Mouse (Mus musculus): ENCODE data around the gene Tmem25. TPM values are rescaled to one million over a fixed set of nuclear protein-coding genes. Genes with fewer than 3 reads are reported as not detected.

The Tmem25 gene
- polyA plus RNA-seq, 1 experiment from 2014 or later = 1.2 TPM

DNA sequence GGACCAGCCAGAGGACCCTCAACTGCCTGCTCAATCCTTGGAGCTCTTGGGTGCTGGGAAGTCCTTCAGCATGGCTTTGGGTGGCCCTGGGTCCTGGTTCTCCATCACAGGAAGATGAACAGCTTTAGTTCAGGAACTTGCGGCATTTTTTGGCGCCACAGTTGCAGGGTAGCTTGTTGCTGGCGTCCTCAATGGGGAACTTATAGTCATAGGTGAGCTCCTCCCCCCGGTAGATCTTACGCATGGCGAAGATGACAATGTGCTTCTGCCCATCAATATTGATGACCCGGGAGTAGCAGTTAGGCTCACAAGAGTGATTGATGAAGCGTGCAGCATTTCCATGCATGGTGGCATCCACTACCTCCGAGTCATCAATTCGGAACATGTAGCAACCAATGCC is 8.7 kb upstream of the Tmem25 start:
- 90% methylated on average over 10 of the region's 10 CpGs for WGBS
- Histone ChIP-seq H3K4me2 (no peak overlapping the region), H3K4me3 (no peak overlapping the region), H3K4me1 (0 out of 2 replicates have a peak, but pooled peaks cover 3% of the 10 kb centered on the region), H3K9ac (no peak overlapping the region), H3K27me3 (no peaks in the 10 kb centered on the region), H3K9me3 (no peaks in the 10 kb centered on the region), H3K36me3 (peaks cover 70% of the 10 kb centered on the region), H3K27ac (no peak overlapping the region)
- ATAC-seq (ENCODE audit: borderline replicate concordance, extremely low read depth, low FRiP score, low TSS enrichment) = no peak

GRCm38 (mm10) chr9:44807141-44807540 is 8.0 kb upstream of the Tmem25 start:
- Histone ChIP-seq H3K27ac (no peak overlapping the region), H3K9ac (no peak overlapping the region), H3K4me2 (no peak overlapping the region), H3K4me3 (no peak overlapping the region), H3K4me1 (0 out of 2 replicates have a peak, but pooled peaks cover 3% of the 10 kb centered on the region), H3K36me3 (peaks cover 65% of the 10 kb centered on the region), H3K9me3 (no peaks in the 10 kb centered on the region), H3K27me3 (no peaks in the 10 kb centered on the region)
- no peak for ATAC-seq (ENCODE audit: borderline replicate concordance, extremely low read depth, low FRiP score, low TSS enrichment)
- 60% methylated on average over 5 of the region's 5 CpGs for WGBS

DNA sequence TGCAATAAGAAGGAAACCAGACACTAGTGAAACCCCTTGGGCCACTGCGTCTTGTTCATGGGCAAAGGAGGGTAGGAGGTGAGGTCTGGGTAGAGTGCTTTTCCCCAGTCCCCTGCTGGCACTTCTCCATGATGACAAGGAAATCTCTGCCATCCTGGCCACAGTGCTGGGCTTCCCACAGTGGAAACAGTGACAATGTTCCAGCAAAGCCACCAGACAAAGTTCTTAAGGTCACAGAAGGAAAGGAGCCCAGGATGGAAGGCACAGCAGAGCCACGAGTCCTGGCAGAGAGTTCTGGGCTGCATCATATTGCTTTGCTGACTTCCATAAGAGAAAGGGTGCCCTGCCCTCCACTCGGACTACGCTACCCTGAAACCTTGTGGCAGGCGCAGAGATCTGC is 6.4 kb upstream of the Tmem25 start:
- Histone ChIP-seq H3K27ac (no peak overlapping the region), H3K36me3 (peaks cover 52% of the 10 kb centered on the region), H3K4me1 (0 out of 2 replicates have a peak, but pooled peaks cover 3% of the 10 kb centered on the region), H3K9me3 (no peaks in the 10 kb centered on the region), H3K27me3 (peaks cover 11% of the 10 kb centered on the region), H3K9ac (no peak overlapping the region), H3K4me2 (no peak overlapping the region), H3K4me3 (no peak overlapping the region)
- WGBS = 92% methylated on average over 5 of the region's 5 CpGs
- ATAC-seq (ENCODE audit: borderline replicate concordance, extremely low read depth, low FRiP score, low TSS enrichment) = no peak

DNA sequence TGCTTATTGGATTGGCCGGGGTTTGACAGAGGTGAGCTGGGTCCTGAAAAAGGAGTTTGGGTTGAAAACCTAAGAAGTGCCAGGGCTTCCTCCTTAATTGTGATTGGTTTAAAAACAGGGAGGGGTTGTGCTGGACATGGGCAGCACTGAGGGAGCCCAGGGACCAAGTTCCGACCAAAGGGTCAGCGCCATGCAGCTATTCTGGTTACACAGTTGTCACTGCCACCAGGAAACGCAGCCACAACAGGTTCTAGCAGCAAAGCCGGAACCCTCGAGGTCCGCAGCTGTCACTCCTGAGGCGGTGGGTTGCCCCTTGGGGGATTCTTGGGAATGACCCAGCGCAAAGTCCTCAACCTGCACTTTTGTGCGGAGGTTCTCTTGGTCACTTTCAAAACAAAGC is 5.6 kb upstream of the Tmem25 start:
- Histone ChIP-seq H3K4me1 (peaks cover 5% of the 10 kb centered on the region; the same call in 1 of the 2 replicates), H3K9ac (no peak overlapping the region), H3K27me3 (peaks cover 15% of the 10 kb centered on the region), H3K36me3 (peaks cover 44% of the 10 kb centered on the region), H3K9me3 (no peaks in the 10 kb centered on the region), H3K27ac (no peak overlapping the region), H3K4me3 (no peak overlapping the region), H3K4me2 (no peak overlapping the region)
- no peak for ATAC-seq (ENCODE audit: borderline replicate concordance, extremely low read depth, low FRiP score, low TSS enrichment)
- WGBS = 85% methylated on average over 10 of the region's 10 CpGs

- no peak within 1 kb of the TSS for H3K9ac ChIP-seq
- H3K9me3 ChIP-seq = no peaks in the 10 kb centered on the region
- H3K27ac ChIP-seq = no peak within 1 kb of the TSS
- H3K27me3 ChIP-seq = peaks cover 27% of the 10 kb centered on the region
- H3K4me2 ChIP-seq = no peak within 1 kb of the TSS
- peaks cover 26% of the 10 kb centered on the region for H3K36me3 ChIP-seq
- no peak within 1 kb of the TSS for H3K4me3 ChIP-seq
- no peak for ATAC-seq (ENCODE audit: borderline replicate concordance, extremely low read depth, low FRiP score, low TSS enrichment)
- peaks cover 16% of the 10 kb centered on the region for H3K4me1 ChIP-seq
- WGBS = 42% methylated on average over 4 of the region's 4 CpGs
These were observed 3.8 kb upstream of the Tmem25 start, which contains the start of gene Ttc36 for GRCm38 (mm10) chr9:44802808-44803450. Gene Ttc36, minus strand, starts transcription at chr9:44803072.

- WGBS = 72% methylated on average over 6 of the region's 6 CpGs
- Histone ChIP-seq H3K36me3 (peaks cover 16% of the 10 kb centered on the region), H3K27me3 (peaks cover 32% of the 10 kb centered on the region), H3K9me3 (no peaks in the 10 kb centered on the region), H3K9ac (no peak overlapping the region), H3K4me2 (no peak overlapping the region), H3K4me1 (peaks cover 16% of the 10 kb centered on the region), H3K4me3 (no peak overlapping the region), H3K27ac (no peak overlapping the region)
- ATAC-seq (ENCODE audit: borderline replicate concordance, extremely low read depth, low FRiP score, low TSS enrichment) = no peak
These were observed 2.6 kb upstream of the Tmem25 start for GRCm38 (mm10) chr9:44801669-44802068.

DNA sequence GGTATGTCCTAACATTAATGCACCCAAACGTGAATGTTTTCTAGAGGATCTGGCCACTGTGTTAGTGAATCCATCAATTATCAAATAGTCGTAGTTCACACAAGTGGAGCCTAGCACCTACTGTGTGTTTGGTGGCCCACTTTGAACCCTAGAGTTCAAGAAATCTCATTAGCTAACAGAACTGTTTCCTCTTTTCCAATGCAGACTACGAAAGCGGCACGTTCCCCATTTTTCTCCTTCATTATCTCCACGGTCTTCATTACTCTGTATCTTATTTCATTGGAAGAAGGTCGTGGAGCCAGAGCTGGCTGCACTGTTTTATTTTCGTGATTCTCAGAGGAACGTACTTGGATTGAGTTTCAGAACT is 834 bp upstream of the Tmem25 start:
- peak overlapping the region; percentile 97 for H3K4me2 ChIP-seq
- ATAC-seq (ENCODE audit: borderline replicate concordance, extremely low read depth, low FRiP score, low TSS enrichment) = no peak
- H3K36me3 ChIP-seq = peaks cover 5% of the 10 kb centered on the region
- H3K4me3 ChIP-seq = peak overlapping the region; percentile 60
- H3K27me3 ChIP-seq = peaks cover 32% of the 10 kb centered on the region
- no peak overlapping the region for H3K27ac ChIP-seq
- WGBS = 36% methylated on average over 9 of the region's 9 CpGs
- H3K4me1 ChIP-seq = peaks cover 16% of the 10 kb centered on the region
- no peak overlapping the region for H3K9ac ChIP-seq
- no peaks in the 10 kb centered on the region for H3K9me3 ChIP-seq

- peaks cover 32% of the 10 kb centered on the region for H3K27me3 ChIP-seq
- WGBS = 36% methylated on average over 7 of the region's 7 CpGs
- peak overlapping the region; percentile 97 for H3K4me2 ChIP-seq
- peaks cover 13% of the 10 kb centered on the region for H3K4me1 ChIP-seq
- no peaks in the 10 kb centered on the region for H3K36me3 ChIP-seq
- H3K9ac ChIP-seq = no peak overlapping the region
- peak overlapping the region; percentile 60; the same call in 1 of the 2 replicates for H3K4me3 ChIP-seq
- ATAC-seq (ENCODE audit: borderline replicate concordance, extremely low read depth, low FRiP score, low TSS enrichment) = no peak
- H3K9me3 ChIP-seq = no peaks in the 10 kb centered on the region
- no peak overlapping the region for H3K27ac ChIP-seq
These were observed 809 bp downstream of the Tmem25 start for GRCm38 (mm10) chr9:44798298-44798697.

GRCm38 (mm10) chr9:44792842-44793241 is 6.3 kb downstream of the Tmem25 start:
- H3K36me3 ChIP-seq = peaks cover 43% of the 10 kb centered on the region
- H3K4me3 ChIP-seq = no peak overlapping the region
- H3K27ac ChIP-seq = no peak overlapping the region
- 78% methylated on average over 9 of the region's 9 CpGs for WGBS
- H3K9ac ChIP-seq = no peak overlapping the region
- ATAC-seq (ENCODE audit: borderline replicate concordance, extremely low read depth, low FRiP score, low TSS enrichment) = no peak
- no peaks in the 10 kb centered on the region for H3K9me3 ChIP-seq
- H3K4me1 ChIP-seq = no peaks in the 10 kb centered on the region
- peaks cover 4% of the 10 kb centered on the region for H3K27me3 ChIP-seq
- H3K4me2 ChIP-seq = no peak overlapping the region

GRCm38 (mm10) chr9:44772750-44773651 is 26.1 kb downstream of the Tmem25 start:
- H3K9me3 ChIP-seq = no peaks in the 10 kb centered on the region
- WGBS = under 1% methylated on average over 41 of the region's 41 CpGs
- peak; percentile 99 for ATAC-seq (ENCODE audit: borderline replicate concordance, extremely low read depth, low FRiP score, low TSS enrichment)
- H3K4me3 ChIP-seq = peak overlapping the region; percentile 76
- peaks cover 12% of the 10 kb centered on the region; the same call in 1 of the 2 replicates for H3K36me3 ChIP-seq
- H3K4me2 ChIP-seq = peak overlapping the region; percentile 78
- no peaks in the 10 kb centered on the region for H3K27me3 ChIP-seq
- H3K27ac ChIP-seq = peak overlapping the region; percentile 81
- H3K9ac ChIP-seq = peak overlapping the region; percentile 84
- H3K4me1 ChIP-seq = peaks cover 6% of the 10 kb centered on the region; the same call in 1 of the 2 replicates

DNA sequence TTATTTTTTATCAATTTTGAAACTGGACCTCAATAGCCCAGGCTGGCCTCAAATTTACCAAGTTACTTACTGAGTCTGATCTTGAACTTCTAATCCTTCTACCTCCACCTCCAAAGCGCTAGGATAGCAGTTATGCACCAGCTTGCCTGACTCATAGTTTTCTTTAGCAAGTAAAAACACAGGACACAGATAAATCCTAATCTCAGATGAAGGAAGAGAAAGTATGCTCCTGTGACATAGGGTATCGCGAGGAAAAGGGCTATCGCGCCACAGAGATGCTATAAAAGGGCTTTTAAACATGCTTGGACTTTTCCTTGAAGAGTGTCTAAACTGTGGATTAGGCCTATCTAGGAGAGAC is 26.7 kb downstream of the Tmem25 start:
- Histone ChIP-seq H3K27ac (peak overlapping the region; percentile 59; the same call in 1 of the 2 replicates), H3K4me2 (no peak overlapping the region), H3K4me1 (peaks cover 6% of the 10 kb centered on the region; the same call in 1 of the 2 replicates), H3K27me3 (no peaks in the 10 kb centered on the region), H3K36me3 (peaks cover 12% of the 10 kb centered on the region; the same call in 1 of the 2 replicates), H3K9ac (no peak overlapping the region), H3K4me3 (no peak overlapping the region; the same call in 1 of the 2 replicates), H3K9me3 (no peaks in the 10 kb centered on the region)
- ATAC-seq (ENCODE audit: borderline replicate concordance, extremely low read depth, low FRiP score, low TSS enrichment) = no peak
- 23% methylated on average over 5 of the region's 5 CpGs for WGBS

DNA sequence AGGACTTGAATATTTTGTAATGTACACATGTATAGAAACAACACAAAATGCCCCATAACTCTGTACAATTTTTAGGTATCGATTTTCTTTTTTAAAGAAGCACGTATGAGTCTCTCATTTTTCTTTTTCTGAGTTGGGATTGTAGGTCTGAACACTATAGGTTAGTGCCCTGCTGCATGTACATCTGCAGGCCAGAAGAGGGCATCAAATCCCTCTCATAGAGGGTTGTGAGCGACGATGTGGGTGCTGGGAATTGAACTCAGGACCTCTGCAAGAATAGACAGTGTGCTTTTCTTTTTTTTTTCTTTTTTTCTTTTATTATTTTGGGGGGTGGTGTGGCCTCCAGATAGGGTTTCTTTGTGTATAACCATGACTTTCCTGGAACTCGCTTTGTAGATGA is 27.7 kb downstream of the Tmem25 start:
- Histone ChIP-seq H3K27ac (no peak overlapping the region), H3K4me3 (no peak overlapping the region), H3K4me2 (no peak overlapping the region), H3K9me3 (no peaks in the 10 kb centered on the region), H3K4me1 (peaks cover 9% of the 10 kb centered on the region), H3K36me3 (peaks cover 12% of the 10 kb centered on the region; the same call in 1 of the 2 replicates), H3K27me3 (no peaks in the 10 kb centered on the region), H3K9ac (no peak overlapping the region)
- no peak for ATAC-seq (ENCODE audit: borderline replicate concordance, extremely low read depth, low FRiP score, low TSS enrichment)
- WGBS = 89% methylated on average over 5 of the region's 5 CpGs
